Mouse (Mus musculus) forebrain, embryonic 11.5 days (tissue): Measurements from ENCODE around the gene Cabin1. TPM values are rescaled to one million over a fixed set of nuclear protein-coding genes. Genes with fewer than 3 reads are reported as not detected.
A peak's percentile ranks its signal among the peaks of the same experiment; 100 is the strongest.

Source experiments
- ATAC-seq: fragments of 200-750 bp; cut with Nextera tagmentation; replicated peaks from 2 replicates; pipeline ENCODE4 v1.8.0; 2017; ENCODE audit warnings: moderate TSS enrichment; ENCODE audit not compliant: low FRiP score
- DNase-seq: peaks from one replicate; pipeline ENCODE4 v3.0.0-alpha.2; 2017; ENCODE audit warnings: low spot score
- H3K27ac ChIP-seq: fragments of 300-500 bp; sonication (generic); 2 replicates; pipeline ENCODE4 v1.5.1; 2014; ENCODE audit warnings: low read depth, low read length
- H3K27me3 ChIP-seq: fragments of 300-500 bp; sonication (generic); 2 replicates; pipeline ENCODE4 v1.6.1; 2014; ENCODE audit warnings: mild to moderate bottlenecking, low read length, mixed read lengths; ENCODE audit not compliant: control insufficient read depth, insufficient read depth
- H3K36me3 ChIP-seq: fragments of 300-500 bp; sonication (generic); 2 replicates; pipeline ENCODE4 v1.6.1; 2014; ENCODE audit warnings: mild to moderate bottlenecking, low read length, moderate library complexity, mixed read lengths; ENCODE audit not compliant: control insufficient read depth, insufficient read depth
- H3K4me1 ChIP-seq: fragments of 300-500 bp; sonication (generic); replicated peaks from 2 replicates; pipeline ENCODE4 v1.6.1; 2014; ENCODE audit warnings: low read length, mixed read lengths; ENCODE audit not compliant: control insufficient read depth, insufficient read depth
- H3K4me2 ChIP-seq: fragments of 300-500 bp; sonication (generic); 2 replicates; pipeline ENCODE4 v1.6.1; 2014; ENCODE audit warnings: low read depth, mild to moderate bottlenecking, low read length, moderate library complexity, mixed read lengths; ENCODE audit not compliant: severe bottlenecking
- H3K4me3 ChIP-seq: fragments of 300-500 bp; sonication (generic); 2 replicates; pipeline ENCODE4 v1.5.1; 2014; ENCODE audit warnings: low read depth, low read length
- H3K9ac ChIP-seq: fragments of 300-500 bp; sonication (generic); 2 replicates; pipeline ENCODE4 v1.6.1; 2014; ENCODE audit warnings: low read length
- H3K9me3 ChIP-seq: fragments of 300-500 bp; sonication (generic); 2 replicates; pipeline ENCODE4 v1.6.1; 2016; ENCODE audit warnings: low read length, mixed read lengths; ENCODE audit not compliant: control insufficient read depth
- WGBS: fragments of 180-500 bp; shearing (Covaris S2); extraction: QIAGEN DNeasy Blood & Tissue Kit; methylation state at CpG from one replicate; pipeline ENCODE4 v1.1.7; 2014; 5-methylcytosine and 5-hydroxymethylcytosine counted together
- polyA plus RNA-seq: library from polyadenylated mRNA; unstranded; fragments of >200 nt; fragmentation: Nextera tagmentation; extraction: Ambion mirVana; gene quantifications from 2 replicates; pipeline ENCODE4 v1.2.1, GENCODE M21; 2014

The Cabin1 gene
- polyA plus RNA-seq, 1 experiment from 2014 or later, result 49.1 TPM

GRCm38 (mm10) chr10:75648091-75648490, 116.0 kb downstream of the Cabin1 start:
- Histone ChIP-seq H3K4me1 (0 out of 2 replicates have a peak, but pooled peaks cover 4% of the 10 kb centered on the region), H3K4me2 (no peak overlapping the region), H3K9ac (no peak overlapping the region), H3K27ac (no peak overlapping the region), H3K36me3 (peaks cover 5% of the 10 kb centered on the region; the same call in 1 of the 2 replicates), H3K4me3 (no peak overlapping the region), H3K27me3 (no peaks in the 10 kb centered on the region), H3K9me3 (no peaks in the 10 kb centered on the region)
- ATAC-seq (no peak), DNase-seq (no peak)
- WGBS, result 91% methylated on average over 6 of the region's 6 CpGs

- H3K4me2 ChIP-seq, result no peak overlapping the region
Observed at GRCm38 (mm10) chr10:75647362-75647761, 116.8 kb downstream of the Cabin1 start.

GRCm38 (mm10) chr10:75646406-75646805, 117.7 kb downstream of the Cabin1 start:
- Histone ChIP-seq H3K36me3 (no peaks in the 10 kb centered on the region; the same call in 1 of the 2 replicates), H3K4me1 (0 out of 2 replicates have a peak, but pooled peaks cover 4% of the 10 kb centered on the region), H3K4me2 (no peak overlapping the region), H3K27ac (no peak overlapping the region), H3K4me3 (no peak overlapping the region), H3K9ac (no peak overlapping the region), H3K27me3 (no peaks in the 10 kb centered on the region), H3K9me3 (no peaks in the 10 kb centered on the region)
- DNase-seq, result no peak
- 93% methylated on average over 6 of the region's 6 CpGs for WGBS
- no peak for ATAC-seq

More at GRCm38 (mm10) chr10:75647362-75647761, 116.8 kb downstream of the Cabin1 start:
- Histone ChIP-seq H3K9me3 (no peaks in the 10 kb centered on the region), H3K9ac (no peak overlapping the region), H3K4me1 (0 out of 2 replicates have a peak, but pooled peaks cover 4% of the 10 kb centered on the region), H3K4me3 (no peak overlapping the region), H3K27me3 (no peaks in the 10 kb centered on the region), H3K27ac (no peak overlapping the region), H3K36me3 (no peaks in the 10 kb centered on the region; the same call in 1 of the 2 replicates)
- DNase-seq (no peak), ATAC-seq (no peak)
- WGBS, result 92% methylated on average over 3 of the region's 3 CpGs

GRCm38 (mm10) chr10:75645616-75646015, 118.5 kb downstream of the Cabin1 start:
- no peak overlapping the region for H3K4me2 ChIP-seq
- no peaks in the 10 kb centered on the region for H3K9me3 ChIP-seq
- ATAC-seq, result no peak
- H3K4me1 ChIP-seq, result 0 out of 2 replicates have a peak, but pooled peaks cover 4% of the 10 kb centered on the region
- no peak overlapping the region for H3K9ac ChIP-seq
- no peaks in the 10 kb centered on the region for H3K27me3 ChIP-seq
- H3K36me3 ChIP-seq, result no peaks in the 10 kb centered on the region; the same call in 1 of the 2 replicates
- no peak for DNase-seq
- no peak overlapping the region for H3K4me3 ChIP-seq
- 96% methylated on average over 8 of the region's 8 CpGs for WGBS
- no peak overlapping the region for H3K27ac ChIP-seq

GRCm38 (mm10) chr10:75643741-75644343, 120.3 kb downstream of the Cabin1 start, which contains the start of gene Susd2:
TSS of gene Susd2 (minus strand) at chr10:75644008.
- 3% methylated on average over 11 of the region's 11 CpGs for WGBS
- Histone ChIP-seq H3K9ac (no peak within 1 kb of the TSS), H3K4me3 (no peak within 1 kb of the TSS), H3K4me1 (0 out of 2 replicates have a peak, but pooled peaks cover 4% of the 10 kb centered on the region), H3K36me3 (no peaks in the 10 kb centered on the region), H3K27ac (no peak within 1 kb of the TSS), H3K4me2 (peak within 1 kb of the TSS; percentile 24), H3K27me3 (no peaks in the 10 kb centered on the region), H3K9me3 (no peaks in the 10 kb centered on the region)
- peak; percentile 75 for DNase-seq
- peak; percentile 53; the same call in 1 of the 2 replicates for ATAC-seq

- DNase-seq (no peak), ATAC-seq (no peak)
- no peak overlapping the region for H3K27ac ChIP-seq
- no peak overlapping the region for H3K4me2 ChIP-seq
- 93% methylated on average over 2 of the region's 2 CpGs for WGBS
- no peak overlapping the region for H3K9ac ChIP-seq
- no peaks in the 10 kb centered on the region for H3K9me3 ChIP-seq
- H3K4me3 ChIP-seq, result no peak overlapping the region
- H3K4me1 ChIP-seq, result 0 out of 2 replicates have a peak, but pooled peaks cover 4% of the 10 kb centered on the region
- H3K27me3 ChIP-seq, result no peaks in the 10 kb centered on the region
- H3K36me3 ChIP-seq, result no peaks in the 10 kb centered on the region
Observed at GRCm38 (mm10) chr10:75642891-75643290, 121.2 kb downstream of the Cabin1 start.

GRCm38 (mm10) chr10:75642436-75642835, 121.7 kb downstream of the Cabin1 start:
- 0 out of 2 replicates have a peak, but pooled peaks cover 4% of the 10 kb centered on the region for H3K4me1 ChIP-seq
- ATAC-seq, result no peak
- 84% methylated on average over 9 of the region's 9 CpGs for WGBS
- H3K4me2 ChIP-seq, result no peak overlapping the region
- H3K27ac ChIP-seq, result no peak overlapping the region
- no peaks in the 10 kb centered on the region for H3K36me3 ChIP-seq
- DNase-seq, result no peak
- H3K9ac ChIP-seq, result no peak overlapping the region
- no peaks in the 10 kb centered on the region for H3K27me3 ChIP-seq
- no peak overlapping the region for H3K4me3 ChIP-seq
- H3K9me3 ChIP-seq, result no peaks in the 10 kb centered on the region

GRCm38 (mm10) chr10:75641721-75642222, 122.4 kb downstream of the Cabin1 start:
- Histone ChIP-seq H3K27ac (no peak overlapping the region), H3K4me1 (0 out of 2 replicates have a peak, but pooled peaks cover 4% of the 10 kb centered on the region), H3K9ac (no peak overlapping the region), H3K4me3 (no peak overlapping the region), H3K9me3 (no peaks in the 10 kb centered on the region), H3K4me2 (no peak overlapping the region), H3K27me3 (no peaks in the 10 kb centered on the region), H3K36me3 (no peaks in the 10 kb centered on the region)
- no peak for DNase-seq
- ATAC-seq, result no peak
- WGBS, result 94% methylated on average over 7 of the region's 7 CpGs
